In the genomic region with DNA sequence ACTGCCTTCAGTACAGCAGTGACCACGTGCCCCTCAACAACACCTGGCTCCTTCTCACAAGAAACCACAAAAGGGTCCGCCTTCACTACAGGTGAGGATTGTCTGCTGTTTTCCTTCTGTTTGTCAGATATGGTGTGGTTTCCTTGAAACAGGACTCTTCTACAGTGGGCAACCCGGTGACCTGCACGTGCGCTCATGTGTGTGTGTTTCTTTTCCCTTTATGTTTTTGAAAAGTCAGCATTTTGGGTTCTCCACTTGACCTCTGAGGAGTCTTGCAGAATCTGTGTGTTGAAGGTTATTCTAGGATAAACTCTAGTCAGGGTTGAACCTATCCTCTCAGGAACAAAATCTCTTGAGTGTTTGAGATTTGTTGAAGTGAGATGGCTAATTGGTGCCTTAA, we compare ENCODE assay signal across 37 mouse cellular contexts. TPM values are rescaled to one million over a fixed set of nuclear protein-coding genes. Genes with fewer than 3 reads are reported as not detected.
"Had no signal": no experiment of that assay in that cellular context is flagged by ENCODE, and none has a peak within 500 bp of the region (broad histone marks: within the 10 kb centered on the region; RNA-seq: fewer than 3 reads in every experiment).

No protein-coding gene starts in this region.

- H3K4me3 ChIP-seq: limb, embryonic 10.5 days; limb, embryonic 12.5 days; limb, embryonic 13.5 days; limb, embryonic 15.5 days; liver, embryonic 12.5 days; liver, embryonic 13.5 days; liver, embryonic 15.5 days; lung, embryonic 15.5 days; megakaryocyte, embryonic 14.5 days; midbrain, embryonic 10.5 days; midbrain, embryonic 12.5 days; midbrain, embryonic 13.5 days; midbrain, embryonic 15.5 days; myocyte; neural tube, embryonic 12.5 days had no signal

- H3K9me3 ChIP-seq: limb, embryonic 10.5 days; limb, embryonic 12.5 days; limb, embryonic 13.5 days; limb, embryonic 15.5 days; liver, embryonic 12.5 days; liver, embryonic 13.5 days; liver, embryonic 15.5 days; lung, embryonic 15.5 days; midbrain, embryonic 10.5 days; midbrain, embryonic 12.5 days; midbrain, embryonic 13.5 days; midbrain, embryonic 15.5 days; neural tube, embryonic 12.5 days had no signal

- H3K9ac ChIP-seq: limb, embryonic 12.5 days; limb, embryonic 13.5 days; limb, embryonic 15.5 days; liver, embryonic 12.5 days; liver, embryonic 13.5 days; liver, embryonic 14.5 days; liver, embryonic 15.5 days; liver, postnatal 0 days; lung, embryonic 14.5 days; lung, embryonic 15.5 days; midbrain, embryonic 12.5 days; midbrain, embryonic 13.5 days; midbrain, embryonic 15.5 days; neural tube, embryonic 12.5 days had no signal

- DNase-seq: left cerebral cortex, postnatal 4 days; liver; liver, embryonic 13.5 days; liver, postnatal 0 days; lung, adult 18-20 months; lung, adult 2 months; lung, embryonic 14.5 days; lung, postnatal 10 days; lung, postnatal 14 days; lung, postnatal 36 days; lung, postnatal 4 days; midbrain, embryonic 14.5 days had no signal

- H3K27ac ChIP-seq: limb, embryonic 10.5 days; limb, embryonic 12.5 days; limb, embryonic 13.5 days; limb, embryonic 15.5 days; liver, embryonic 12.5 days; liver, embryonic 13.5 days; liver, embryonic 14.5 days; liver, embryonic 15.5 days; lung, embryonic 15.5 days; macrophage; midbrain, embryonic 10.5 days; midbrain, embryonic 12.5 days; midbrain, embryonic 13.5 days; midbrain, embryonic 15.5 days; neural tube, embryonic 12.5 days had no signal

- H3K4me2 ChIP-seq: limb, embryonic 12.5 days; limb, embryonic 13.5 days; limb, embryonic 15.5 days; liver, embryonic 11.5 days; liver, embryonic 12.5 days; liver, embryonic 13.5 days; liver, embryonic 15.5 days; lung, embryonic 14.5 days; lung, embryonic 15.5 days; midbrain, embryonic 11.5 days; midbrain, embryonic 12.5 days; midbrain, embryonic 13.5 days; midbrain, embryonic 15.5 days; neural tube, embryonic 12.5 days had no signal

- H3K27me3 ChIP-seq: limb, embryonic 12.5 days; limb, embryonic 13.5 days; limb, embryonic 15.5 days; liver, embryonic 12.5 days; liver, embryonic 13.5 days; liver, embryonic 15.5 days; lung, embryonic 15.5 days; megakaryocyte, embryonic 14.5 days; midbrain, embryonic 12.5 days; midbrain, embryonic 13.5 days; midbrain, embryonic 15.5 days; neural tube, embryonic 12.5 days had no signal

- H3K36me3 ChIP-seq: limb, embryonic 10.5 days; limb, embryonic 12.5 days; limb, embryonic 13.5 days; limb, embryonic 15.5 days; liver, embryonic 12.5 days; liver, embryonic 13.5 days; liver, embryonic 15.5 days; lung, embryonic 15.5 days; midbrain, embryonic 10.5 days; midbrain, embryonic 12.5 days; midbrain, embryonic 13.5 days; midbrain, embryonic 15.5 days; neural tube, embryonic 12.5 days had no signal

- H3K4me1 ChIP-seq: limb, embryonic 10.5 days; limb, embryonic 12.5 days; limb, embryonic 13.5 days; limb, embryonic 15.5 days; liver, embryonic 12.5 days; liver, embryonic 13.5 days; liver, embryonic 15.5 days; lung, embryonic 15.5 days; midbrain, embryonic 10.5 days; midbrain, embryonic 12.5 days; midbrain, embryonic 13.5 days; midbrain, embryonic 15.5 days; neural tube, embryonic 12.5 days had no signal

RNA-seq across cellular contexts. Expression of a gene that starts 7.1 kb away (rescaled TPM):
- total RNA-seq: left cerebral cortex, postnatal 10 days; left cerebral cortex, postnatal 14 days; left cerebral cortex, postnatal 25 days; left cerebral cortex, postnatal 36 days; left cerebral cortex, postnatal 4 days; megakaryocyte-erythroid progenitor cell, adult 5-6 weeks; midbrain, postnatal 0 days; monocyte, adult 5-6 weeks had no signal
- polyA plus RNA-seq: limb, embryonic 12.5 days; lung, embryonic 15.5 days; midbrain, embryonic 10.5 days; myocyte; neural tube, embryonic 12.5 days had no signal
